Mouse (Mus musculus): ENCODE results near the gene Gfra1. TPM values are rescaled to one million over a fixed set of nuclear protein-coding genes. Genes with fewer than 3 reads are reported as not detected.

Gene Gfra1
- total RNA-seq (2021), result 1 to 10 TPM; 1.0 to 2.5 TPM
- 1.3 and 1.7 TPM in 2 replicates for polyA plus RNA-seq (2012; rRNA removed)
- long read RNA-seq, full-length matches to known transcripts, result 1 of 1 reads
- long read RNA-seq, partial matches to known transcripts, result 0 of 1 reads
- long read RNA-seq, other reads (novel, unspliced or antisense), result 0 of 1 reads

- peak; percentile 66 for DNase-seq
Measured at GRCm38 (mm10) chr19:58455496-58456061, at the start of gene Gfra1. Gfra1 (minus strand) TSS chr19:58455909.

- DNase-seq, result no peak
Measured at GRCm38 (mm10) chr19:58500049-58500448, 44.3 kb upstream of the Gfra1 start.

GRCm38 (mm10) chr19:58499420-58499966 lies 43.8 kb upstream of the Gfra1 start:
- DNase-seq, result no peak

DNA sequence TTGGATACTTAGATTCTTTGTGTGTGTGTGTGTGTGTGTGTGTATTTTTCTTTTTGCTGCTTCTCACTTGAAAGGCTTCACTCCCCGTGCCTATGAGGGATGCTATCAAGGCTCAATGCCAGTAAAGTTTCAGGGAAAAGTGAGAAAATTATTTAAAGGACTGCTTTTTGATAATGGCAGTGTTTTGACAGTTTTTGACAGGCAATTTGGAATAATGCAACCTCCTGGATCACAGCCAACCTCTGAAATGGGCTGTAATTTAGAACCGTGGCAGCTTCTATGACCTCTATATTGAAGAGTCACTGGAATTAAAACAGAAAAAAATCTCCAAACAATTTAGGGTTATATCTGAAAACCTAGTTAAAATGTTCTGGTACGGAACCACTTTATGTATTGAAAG lies 41.4 kb upstream of the Gfra1 start:
- peak; percentile 19 for DNase-seq

- no peak for DNase-seq
Measured at GRCm38 (mm10) chr19:58486686-58487085, 31.0 kb upstream of the Gfra1 start.

DNA sequence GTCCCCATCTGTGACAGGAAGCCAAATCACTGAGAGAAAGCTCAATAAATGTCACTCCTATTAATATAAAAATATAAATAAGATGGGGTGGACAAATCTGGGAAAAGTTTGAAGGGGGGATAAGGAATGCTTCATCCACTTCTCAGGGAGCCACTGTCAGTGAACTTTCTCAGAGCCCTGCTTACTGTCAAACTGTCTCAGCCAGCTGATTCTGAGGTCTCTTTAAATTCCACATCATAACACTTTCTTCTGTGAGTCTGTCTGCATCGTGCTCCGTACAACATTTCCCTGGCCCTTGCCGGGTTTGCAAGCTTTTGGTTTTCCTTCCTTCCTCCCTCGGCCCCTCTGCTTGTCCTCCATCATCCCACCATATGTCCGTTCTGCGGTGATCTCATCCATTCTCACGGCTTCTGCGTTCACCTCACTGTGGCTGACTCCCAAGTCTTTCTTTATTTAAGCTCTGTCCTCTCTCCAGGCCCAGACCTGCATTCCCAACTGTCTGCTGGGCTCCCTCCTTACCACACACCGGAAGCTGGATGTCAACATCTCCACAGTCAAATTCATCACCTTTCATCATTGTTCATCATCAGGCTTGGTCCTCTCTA lies 26.8 kb upstream of the Gfra1 start:
- DNase-seq, result no peak

DNA sequence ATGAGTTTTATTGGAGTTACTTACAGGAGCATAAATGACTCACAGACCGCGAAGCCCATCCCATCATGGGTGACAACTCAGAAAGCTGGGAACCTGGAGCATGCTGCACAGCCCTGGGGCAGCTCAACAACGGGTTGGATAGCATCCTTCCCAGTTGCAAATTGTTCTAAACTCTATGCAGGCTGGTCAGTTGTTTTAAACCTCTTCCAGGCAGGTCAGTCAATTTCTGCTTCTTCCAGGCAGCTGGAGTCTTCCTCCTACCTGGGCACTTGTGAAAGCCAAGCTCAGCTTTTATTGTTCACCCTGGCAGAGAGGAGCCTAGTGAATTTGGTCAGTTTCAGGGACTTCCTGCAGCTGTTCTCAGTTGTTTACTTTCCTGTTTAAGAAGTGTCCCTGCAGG lies 18.5 kb upstream of the Gfra1 start:
- DNase-seq, result no peak

- DNase-seq, result peak; percentile 69
Measured at GRCm38 (mm10) chr19:58469421-58469820, 13.7 kb upstream of the Gfra1 start.

DNA sequence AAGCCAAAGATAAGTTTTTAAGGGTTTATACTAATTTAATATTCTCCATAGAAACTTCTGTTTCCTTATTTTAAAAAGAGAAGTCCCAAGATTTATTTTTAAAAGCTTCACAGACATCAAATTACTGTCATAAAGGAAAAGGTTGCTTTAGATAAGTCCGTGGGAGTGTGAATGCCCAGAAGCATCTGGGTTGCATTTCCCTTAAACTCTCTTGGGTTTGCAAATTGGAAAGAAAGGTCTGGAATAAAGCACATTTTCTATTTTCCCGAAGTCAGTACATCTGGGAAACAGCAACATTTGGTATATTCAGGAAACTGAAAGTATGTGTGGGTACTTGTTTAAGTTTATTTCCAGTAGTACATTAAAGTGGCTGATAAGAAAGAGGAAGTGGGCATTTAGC lies 12.6 kb upstream of the Gfra1 start:
- no peak for DNase-seq

DNA sequence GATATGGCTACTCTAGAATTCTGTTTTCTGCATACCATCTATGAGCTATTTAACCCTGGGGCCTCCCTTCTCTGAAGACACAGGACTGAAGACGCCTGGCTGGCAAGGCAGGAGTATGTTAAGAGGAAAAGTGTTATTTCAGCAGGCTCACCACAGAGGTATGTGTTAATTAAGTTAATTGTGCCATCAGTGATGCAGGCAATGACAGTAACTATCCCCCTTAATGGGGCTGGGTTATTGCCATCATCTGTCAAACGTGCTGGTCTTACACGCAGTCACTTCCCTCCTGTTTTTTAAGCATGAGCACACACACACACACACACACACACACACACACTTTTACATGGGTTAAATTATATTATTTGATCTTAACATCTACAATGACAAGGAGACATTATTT lies 8.0 kb upstream of the Gfra1 start:
- no peak for DNase-seq

GRCm38 (mm10) chr19:58460361-58461022 lies 4.8 kb upstream of the Gfra1 start:
- DNase-seq, result no peak

GRCm38 (mm10) chr19:58456491-58457061 lies 867 bp upstream of the Gfra1 start:
- DNase-seq, result no peak

- DNase-seq, result no peak
Measured at GRCm38 (mm10) chr19:58455061-58455495, 631 bp downstream of the Gfra1 start.

GRCm38 (mm10) chr19:58454261-58455060 lies 1.2 kb downstream of the Gfra1 start:
- peak; percentile 53 for DNase-seq

GRCm38 (mm10) chr19:58453581-58453980 lies 2.1 kb downstream of the Gfra1 start:
- DNase-seq, result peak; percentile 59

- DNase-seq, result peak; percentile 7
Measured at GRCm38 (mm10) chr19:58452941-58453551, 2.7 kb downstream of the Gfra1 start.

DNA sequence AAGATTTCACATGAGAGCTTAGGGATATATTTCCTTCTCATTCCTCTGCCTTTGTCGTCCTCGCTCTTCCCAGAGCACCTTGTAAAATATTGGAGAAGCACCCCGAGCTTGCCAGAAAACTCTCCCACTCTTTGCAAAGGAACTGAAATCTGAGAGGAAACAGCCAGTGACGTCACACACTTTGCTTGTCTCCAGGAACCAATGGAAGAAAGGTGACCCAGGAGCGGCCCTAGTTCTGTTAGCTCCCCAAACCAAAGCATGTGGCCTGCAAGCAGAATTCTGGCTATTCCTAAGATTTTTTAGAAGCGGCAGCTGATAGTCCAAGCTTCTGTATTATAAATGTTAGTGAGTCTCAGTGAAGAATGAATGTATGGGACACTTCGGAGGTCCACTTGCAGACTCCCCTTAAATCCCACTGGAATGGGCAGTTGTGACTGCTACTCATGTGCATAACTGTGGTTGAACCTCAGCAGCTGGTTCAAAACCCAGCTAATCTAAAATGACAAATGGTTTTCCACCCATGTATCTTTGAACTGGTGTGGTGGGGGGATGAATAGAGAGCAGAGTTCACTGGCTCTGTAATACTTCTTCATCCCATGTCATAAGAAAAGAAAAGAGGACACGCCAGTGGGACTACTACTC lies 3.4 kb downstream of the Gfra1 start:
- DNase-seq, result no peak

DNA sequence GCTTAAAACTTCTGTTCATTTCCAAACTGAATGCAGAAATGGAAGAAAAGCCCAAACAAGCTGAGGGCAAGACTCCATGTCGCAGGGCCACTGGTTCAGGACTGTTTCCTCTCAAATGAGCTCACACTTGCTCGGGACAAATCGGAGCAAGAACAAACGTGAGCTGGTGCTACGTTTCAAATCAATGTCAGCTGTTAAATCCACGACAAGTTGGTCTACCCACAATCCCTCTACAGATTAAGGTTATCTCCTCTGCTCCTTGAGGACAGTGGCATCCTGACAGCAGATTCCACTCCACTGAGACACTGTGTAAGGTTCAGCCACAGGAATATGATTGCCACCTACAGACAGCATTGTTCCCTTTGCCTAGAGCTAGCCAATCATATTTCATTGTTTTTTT lies 4.4 kb downstream of the Gfra1 start:
- DNase-seq, result no peak

DNA sequence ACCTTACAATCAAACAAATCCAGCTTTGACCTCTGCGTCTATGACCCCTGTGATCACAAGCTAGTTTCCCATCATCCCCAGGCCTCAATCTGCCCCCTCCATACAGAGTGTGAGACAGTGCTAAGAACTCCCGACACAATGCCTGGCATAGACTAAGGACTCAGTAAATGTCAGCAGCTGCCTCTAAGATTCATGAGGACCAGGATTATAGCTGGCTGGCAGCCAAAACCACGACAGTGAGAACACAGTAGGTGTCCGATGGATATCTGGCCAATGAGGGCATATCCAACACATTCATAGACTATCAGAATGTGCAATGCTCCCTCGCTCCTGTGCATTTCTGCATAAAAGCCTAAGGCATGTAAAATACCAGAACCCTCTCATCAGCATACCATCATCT lies 5.0 kb downstream of the Gfra1 start:
- DNase-seq, result no peak

DNA sequence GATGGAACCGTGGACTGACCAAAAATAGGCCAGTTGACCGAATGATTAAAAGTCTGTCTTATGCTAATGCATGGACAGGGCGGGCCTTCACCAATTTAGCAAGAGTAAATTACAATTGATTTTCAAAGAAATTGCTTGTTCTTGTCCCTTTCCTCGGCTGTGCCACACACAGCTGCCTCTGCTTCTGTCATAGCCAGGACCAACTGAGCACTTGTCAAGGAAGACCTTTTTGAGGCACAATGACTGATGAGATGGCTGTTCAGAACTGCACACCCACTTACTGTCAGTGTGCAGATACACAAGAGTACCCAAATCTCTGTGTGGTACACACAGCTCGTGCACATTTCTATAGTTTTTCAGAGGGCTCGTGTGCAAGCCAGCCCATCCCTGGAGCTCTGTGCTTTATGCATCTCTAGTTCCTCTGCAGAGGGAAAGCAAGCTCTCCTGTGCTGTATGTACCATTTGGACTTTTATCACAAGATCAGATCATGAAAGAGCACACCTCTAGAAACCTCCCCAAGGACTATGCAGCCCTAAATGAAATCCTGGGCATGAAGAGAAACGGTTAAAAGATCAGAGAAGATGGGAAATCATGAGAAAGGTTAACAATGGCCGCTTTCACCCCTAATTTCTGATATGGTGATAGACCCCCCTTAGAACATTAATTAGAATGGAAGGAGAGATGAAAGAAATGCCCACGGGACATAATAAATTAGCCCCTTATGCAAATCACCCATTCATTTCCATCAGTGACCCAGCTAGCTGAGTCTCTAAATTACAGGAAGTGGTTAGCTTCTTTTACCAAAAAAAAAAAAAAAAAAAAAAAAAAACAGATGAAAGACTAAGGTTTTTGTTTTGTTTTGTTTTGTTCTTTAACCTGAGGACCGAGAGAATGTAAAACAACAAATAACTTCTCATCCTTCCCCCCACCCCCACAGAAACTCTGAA lies 12.7 kb downstream of the Gfra1 start:
- DNase-seq, result no peak

Measured in adrenal gland, adult 2 months (tissue).